Mouse (Mus musculus): ENCODE measurements around the gene Vps37d.

Gene Vps37d

GRCm38 (mm10) chr5:135077564-135078481, at the start of gene Vps37d:
TSS of gene Vps37d (minus strand) at chr5:135078266.
- peak; percentile 88 for DNase-seq (ENCODE audit: low read depth, low spot score)

DNA sequence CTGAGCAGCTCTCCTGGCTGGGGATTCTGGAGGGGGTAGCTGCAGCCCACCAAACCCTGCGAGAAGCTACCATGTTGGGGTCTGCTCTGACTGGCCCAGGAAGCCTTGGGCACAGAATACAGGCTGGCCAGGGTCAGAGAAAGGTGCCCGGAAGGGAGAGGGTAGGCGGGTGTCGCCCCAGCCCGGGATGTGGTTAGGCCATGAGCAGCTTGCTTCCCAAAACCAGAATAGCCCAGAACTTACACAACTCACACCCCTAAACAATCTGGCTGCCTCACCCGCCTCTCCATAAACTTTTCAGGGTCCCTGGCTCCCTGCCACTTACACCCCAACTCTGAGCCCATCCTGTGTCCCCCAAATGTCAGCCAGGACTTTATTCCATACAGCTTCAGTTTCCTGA, 49.6 kb upstream of the Vps37d start:
- DNase-seq (ENCODE audit: low read depth, low spot score): no peak

DNA sequence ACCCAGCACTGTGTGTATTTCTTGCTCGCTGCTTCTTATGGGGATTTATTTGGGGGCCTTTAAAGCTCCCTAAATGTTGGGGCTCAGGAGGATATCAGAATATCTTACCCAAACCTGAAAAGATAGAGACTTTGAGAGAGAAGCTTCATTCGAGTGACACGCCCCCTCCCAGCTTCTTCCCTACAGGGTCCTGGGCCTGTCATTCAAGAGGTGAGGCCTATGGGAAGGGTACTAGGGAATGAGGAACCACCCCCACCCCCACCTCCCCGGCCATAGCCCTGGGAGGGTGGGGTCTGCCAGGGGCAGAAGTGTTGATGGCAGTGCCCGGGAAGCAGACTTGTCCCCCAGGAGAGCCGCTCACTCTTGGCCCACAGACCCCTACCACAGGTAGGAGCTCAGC, 48.1 kb upstream of the Vps37d start:
- no peak for DNase-seq (ENCODE audit: low read depth, low spot score)

GRCm38 (mm10) chr5:135120753-135121152, 42.7 kb upstream of the Vps37d start:
- peak; percentile 26 for DNase-seq (ENCODE audit: low read depth, low spot score)

DNA sequence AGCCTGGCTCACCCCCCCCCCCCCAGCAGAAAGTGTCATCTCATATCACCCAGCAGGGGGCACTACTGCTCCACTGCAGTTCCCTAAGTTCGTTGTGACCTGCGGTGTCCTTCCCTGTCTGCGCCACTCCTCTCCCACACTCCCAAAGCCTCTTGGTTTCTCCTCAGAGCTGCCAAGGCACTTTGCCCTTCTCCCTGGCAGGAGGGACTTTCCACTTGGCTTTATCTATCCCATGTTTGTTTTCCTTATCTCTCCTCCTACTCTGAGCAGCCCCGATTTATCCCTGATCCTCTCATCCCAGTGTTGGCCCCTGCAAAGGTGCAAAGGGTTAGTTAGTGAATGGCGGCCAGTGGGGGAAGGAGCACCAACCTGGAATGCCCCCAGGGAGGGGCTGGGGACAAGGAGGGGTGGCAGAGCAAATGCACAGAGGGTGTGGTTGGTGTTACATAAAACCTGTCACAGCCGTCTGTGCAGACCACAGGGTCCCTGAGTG, 40.6 kb upstream of the Vps37d start:
- DNase-seq (ENCODE audit: low read depth, low spot score): peak; percentile 72

GRCm38 (mm10) chr5:135115241-135115640, 37.2 kb upstream of the Vps37d start:
- DNase-seq (ENCODE audit: low read depth, low spot score): no peak

DNA sequence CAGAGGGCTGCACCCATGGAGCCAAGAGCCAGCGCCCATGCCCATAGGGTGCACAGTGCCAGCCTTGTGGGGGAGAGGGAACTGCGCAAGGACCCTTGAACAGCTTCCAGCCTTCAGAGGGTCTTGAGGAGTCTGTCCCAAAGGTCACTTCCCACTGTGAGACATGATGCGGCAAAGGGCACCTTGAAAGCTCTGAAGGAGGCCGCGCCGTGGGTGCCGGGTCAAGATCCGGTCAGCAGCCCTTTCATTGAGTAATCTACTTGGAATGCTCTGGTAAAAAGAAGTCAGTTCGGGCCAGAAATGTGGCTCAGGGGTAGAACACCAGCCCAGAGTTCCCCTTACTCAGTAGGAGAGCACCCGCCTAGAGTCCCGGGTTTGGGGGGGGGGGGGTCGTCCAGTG, 35.7 kb upstream of the Vps37d start:
- DNase-seq (ENCODE audit: low read depth, low spot score): no peak

- no peak for DNase-seq (ENCODE audit: low read depth, low spot score)
These were observed 31.9 kb upstream of the Vps37d start for GRCm38 (mm10) chr5:135109976-135110375.

GRCm38 (mm10) chr5:135109426-135109825, 31.4 kb upstream of the Vps37d start:
- no peak for DNase-seq (ENCODE audit: low read depth, low spot score)

GRCm38 (mm10) chr5:135109017-135109416, 31.0 kb upstream of the Vps37d start:
- no peak for DNase-seq (ENCODE audit: low read depth, low spot score)

GRCm38 (mm10) chr5:135107521-135108501, 29.7 kb upstream of the Vps37d start:
- DNase-seq (ENCODE audit: low read depth, low spot score): no peak

- no peak for DNase-seq (ENCODE audit: low read depth, low spot score)
These were observed 28.7 kb upstream of the Vps37d start for GRCm38 (mm10) chr5:135106758-135107256.

DNA sequence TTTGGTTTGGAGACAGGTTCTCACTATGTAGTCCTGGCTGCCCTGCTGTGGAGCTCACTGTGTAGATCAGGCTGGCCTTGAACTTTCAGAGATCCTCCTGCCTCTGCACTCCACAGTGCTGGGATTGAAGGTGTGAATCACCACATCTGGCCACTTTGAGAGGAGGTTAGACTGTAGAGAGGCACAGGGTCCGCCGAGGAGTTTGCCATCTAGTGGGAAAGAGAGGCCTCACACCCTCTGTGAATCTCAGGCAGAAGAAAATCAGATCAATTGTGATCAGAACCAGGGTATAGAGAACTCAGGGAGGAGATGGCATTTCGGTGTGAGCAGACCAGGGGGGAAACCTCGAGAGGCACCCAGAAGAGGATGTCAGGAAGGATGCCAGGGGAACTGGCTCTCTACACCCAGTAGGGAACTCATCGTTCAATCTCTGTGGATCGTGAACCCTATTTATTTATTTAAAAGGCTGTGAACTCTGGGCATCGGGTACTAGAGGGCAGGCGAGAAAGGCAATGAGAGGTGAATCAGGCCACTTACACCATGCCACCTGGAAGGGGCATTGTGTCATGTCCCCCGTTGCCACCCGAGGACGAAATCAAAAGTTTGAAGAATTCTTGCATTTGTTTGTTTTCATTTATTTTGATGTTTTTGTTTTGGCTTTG, 26.1 kb upstream of the Vps37d start:
- peak; percentile 48 for DNase-seq (ENCODE audit: low read depth, low spot score)

DNA sequence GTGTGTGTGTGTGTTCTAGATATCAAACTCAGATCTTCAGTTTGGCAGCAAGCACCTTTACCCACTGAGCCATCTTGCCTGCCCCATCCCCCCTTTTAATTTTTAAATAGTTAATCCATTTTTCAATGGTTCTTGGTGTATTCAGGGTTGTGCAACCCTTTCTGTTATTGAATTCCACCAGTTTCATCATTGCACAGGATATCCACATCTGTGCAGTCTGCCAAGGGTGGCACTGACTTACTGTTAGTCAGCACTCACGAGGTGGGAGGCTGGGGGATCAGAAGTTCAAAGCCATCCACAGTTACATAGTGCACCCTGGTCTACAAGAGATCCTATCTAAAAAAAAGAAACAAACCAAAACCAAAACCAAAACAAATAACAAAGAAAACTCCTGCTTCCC, 22.9 kb upstream of the Vps37d start:
- peak; percentile 68 for DNase-seq (ENCODE audit: low read depth, low spot score)

GRCm38 (mm10) chr5:135089653-135090052, 11.6 kb upstream of the Vps37d start, which contains the start of gene Mlxipl:
TSS of gene Mlxipl (plus strand) at chr5:135089890.
- no peak for DNase-seq (ENCODE audit: low read depth, low spot score)

DNA sequence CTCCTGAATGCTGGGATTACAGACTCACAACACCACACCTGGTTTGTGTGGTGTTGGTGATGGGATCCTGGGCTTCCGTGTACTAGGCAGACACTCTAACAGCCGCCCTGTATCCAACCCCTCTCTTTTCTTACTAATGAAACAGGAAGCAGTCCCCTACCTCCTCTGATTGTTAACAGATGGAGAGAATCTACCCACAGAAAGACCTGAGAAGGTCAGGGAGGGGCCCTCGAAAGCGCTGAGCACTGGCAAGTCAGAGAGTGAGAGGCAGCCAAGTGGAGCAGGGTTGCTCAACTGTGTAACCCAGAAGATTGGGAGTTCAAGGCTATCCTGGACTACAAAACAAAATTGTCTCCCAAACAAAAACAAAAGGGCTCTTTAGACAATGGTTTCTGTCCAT, 8.8 kb upstream of the Vps37d start:
- DNase-seq (ENCODE audit: low read depth, low spot score): peak; percentile 40

- no peak for DNase-seq (ENCODE audit: low read depth, low spot score)
These were observed 2.5 kb upstream of the Vps37d start for GRCm38 (mm10) chr5:135080539-135080938.

DNA sequence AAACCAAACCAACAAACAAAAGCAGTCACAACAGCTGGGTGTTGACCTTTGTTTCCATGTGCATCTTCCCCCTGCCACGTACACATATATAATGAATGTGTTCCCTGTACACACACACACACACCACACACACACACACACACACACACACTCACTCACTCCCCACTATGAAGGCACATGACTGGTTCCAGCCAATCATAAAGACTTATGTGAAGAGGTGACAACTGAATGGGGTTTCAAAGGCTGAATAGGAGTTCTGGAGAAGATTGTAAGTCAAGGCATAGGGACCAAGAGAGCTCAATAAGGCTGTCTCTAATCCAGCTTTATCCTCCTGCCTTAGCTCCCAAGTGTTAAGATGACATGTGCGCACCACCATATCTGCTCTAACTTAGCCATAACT, 1.5 kb upstream of the Vps37d start:
- no peak for DNase-seq (ENCODE audit: low read depth, low spot score)

- DNase-seq (ENCODE audit: low read depth, low spot score): no peak
These were observed 380 bp upstream of the Vps37d start for GRCm38 (mm10) chr5:135078482-135078810.

DNA sequence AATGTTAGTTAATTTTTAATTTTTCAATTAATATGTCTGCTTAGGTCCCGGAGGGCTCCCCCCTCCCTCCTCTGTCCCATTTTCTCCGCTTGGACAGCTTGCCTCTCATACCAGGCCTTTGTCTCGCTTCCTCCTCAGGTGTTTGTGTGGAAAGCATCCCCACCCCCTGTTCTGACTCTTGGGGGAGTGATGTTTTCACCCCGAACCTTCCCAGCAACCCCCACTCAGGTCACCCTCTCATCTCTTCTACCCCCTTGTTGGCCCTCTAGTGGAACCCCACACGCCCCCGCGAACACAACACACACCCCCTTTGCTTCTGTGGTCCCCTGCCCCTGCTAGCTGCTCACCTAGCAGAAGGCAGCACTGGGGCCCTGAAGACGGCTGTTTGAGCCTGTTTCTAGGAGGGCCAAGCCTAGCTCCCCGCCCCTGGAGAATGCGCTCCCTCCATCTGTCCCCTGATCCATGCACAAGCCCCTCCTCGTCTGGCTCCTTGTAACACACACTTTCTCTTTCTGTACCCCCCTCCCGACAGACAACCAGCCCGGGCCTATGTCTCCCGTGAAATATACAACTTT, 1.0 kb downstream of the Vps37d start:
- peak; percentile 27 for DNase-seq (ENCODE audit: low read depth, low spot score)

DNA sequence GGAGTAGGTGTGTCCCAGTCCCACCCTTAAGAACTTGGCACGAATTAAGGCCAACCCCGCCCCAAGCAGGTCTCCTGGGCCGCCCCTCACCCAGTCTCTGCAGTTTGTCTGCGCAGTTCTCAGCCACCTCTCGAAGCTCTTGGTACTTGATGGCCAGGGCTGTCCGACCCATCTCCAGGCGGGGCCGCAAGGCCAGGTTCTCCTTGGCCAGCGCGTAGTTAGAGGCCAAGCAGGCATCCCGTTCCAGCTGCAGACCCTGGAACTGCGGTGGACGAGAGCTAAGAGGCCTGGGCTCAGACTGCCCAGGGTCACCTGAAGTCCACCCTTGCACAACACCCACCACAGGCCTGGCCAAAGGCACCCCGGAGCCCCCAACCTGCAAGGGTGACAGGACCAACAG, 1.7 kb downstream of the Vps37d start:
- DNase-seq (ENCODE audit: low read depth, low spot score): no peak
